Mouse (Mus musculus) bone marrow, adult 2 months (tissue): ENCODE results near the gene Sdk1.

Experiments used
- CTCF ChIP-seq: fragments of 200-500 bp; IDR thresholded peaks from 2 replicates; pipeline ENCODE4 v1.5.1; 2011; ENCODE audit warnings: low read length, control low read depth; ENCODE audit not compliant: control insufficient read depth, insufficient read depth
- POLR2A ChIP-seq: fragments of 200-500 bp; IDR thresholded peaks from 2 replicates; pipeline ENCODE4 v1.6.1; 2011; ENCODE audit warnings: low read depth, mild to moderate bottlenecking, control low read depth, low read length, borderline replicate concordance; ENCODE audit not compliant: control insufficient read depth

DNA sequence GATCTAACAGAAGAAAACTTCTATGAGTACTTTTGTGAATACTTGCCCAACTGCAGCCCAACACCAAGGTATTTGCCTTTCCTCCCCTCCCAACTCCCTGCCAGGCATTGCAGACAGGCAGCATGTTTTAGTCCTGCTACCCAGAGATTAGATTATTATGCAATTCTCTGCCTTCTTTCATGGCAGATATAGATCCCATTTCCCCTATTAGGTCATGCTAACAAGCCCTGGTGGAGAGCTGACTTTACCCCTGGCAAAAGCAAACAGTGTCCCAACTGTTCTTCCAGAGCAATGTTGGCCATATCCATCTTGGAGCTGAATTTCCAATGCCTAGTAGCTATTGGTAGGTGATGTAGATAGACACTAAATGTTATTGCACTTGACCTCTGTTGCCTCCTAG is 48.3 kb downstream of the Sdk1 start:
- no peak for TF ChIP-seq CTCF
- TF ChIP-seq POLR2A: no peak
